Mouse (Mus musculus): ENCODE measurements around the gene Dock6. TPM values are rescaled to one million over a fixed set of nuclear protein-coding genes. Genes with fewer than 3 reads are reported as not detected.
"Not testable (repeated sequence)": the region's sequence is repeated elsewhere in the genome, so short reads cannot be mapped to it uniquely, and the experiment has no call there.

Gene Dock6
- polyA plus RNA-seq, 1 experiment from 2014 or later = 24.7 TPM

DNA sequence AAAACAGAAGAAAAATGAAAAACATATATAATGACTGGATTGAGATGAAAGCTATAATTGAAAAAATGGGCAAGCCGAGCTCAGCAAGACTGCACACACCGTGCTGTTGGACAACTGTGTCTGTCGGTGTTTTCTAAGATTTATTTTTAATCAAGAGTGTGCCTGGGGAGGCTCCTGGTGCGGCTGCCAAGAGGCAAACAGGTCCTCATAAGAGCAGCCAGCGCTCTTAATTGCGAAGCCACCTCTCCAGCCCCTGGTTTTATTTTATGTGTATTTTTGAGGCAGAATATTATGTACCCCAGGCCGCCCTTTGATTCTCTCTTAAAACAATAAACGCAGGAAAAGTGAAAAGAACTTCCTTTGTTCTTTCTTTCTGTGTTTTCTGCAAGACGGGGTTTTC is 64.2 kb downstream of the Dock6 start:
- Histone ChIP-seq H3K27me3 (ENCODE audit: control insufficient read depth, insufficient read depth, low read length) (no peaks in the 10 kb centered on the region), H3K4me3 (ENCODE audit: low read depth, low read length) (no peak overlapping the region), H3K36me3 (ENCODE audit: control insufficient read depth, insufficient read depth, low read length) (no peaks in the 10 kb centered on the region), H3K9ac (ENCODE audit: low read length) (no peak overlapping the region), H3K27ac (ENCODE audit: low read depth, low read length) (no peak overlapping the region), H3K4me1 (ENCODE audit: control insufficient read depth, insufficient read depth, low read length) (no peaks in the 10 kb centered on the region), H3K9me3 (ENCODE audit: control insufficient read depth, low read length) (no peaks in the 10 kb centered on the region), H3K4me2 (ENCODE audit: low read depth) (no peak overlapping the region)
- ATAC-seq (ENCODE audit: insufficient read depth, low FRiP score, low TSS enrichment) = no peak
- WGBS = 79% methylated on average over 9 of the region's 9 CpGs
- DNase-seq (ENCODE audit: low spot score) = no peak

GRCm38 (mm10) chr9:21787654-21788053 is 64.8 kb downstream of the Dock6 start:
- H3K9ac ChIP-seq (ENCODE audit: low read length) = no peak overlapping the region
- WGBS = 81% methylated on average over 5 of the region's 5 CpGs
- H3K4me3 ChIP-seq (ENCODE audit: low read depth, low read length) = no peak overlapping the region
- ATAC-seq (ENCODE audit: insufficient read depth, low FRiP score, low TSS enrichment) (no peak), DNase-seq (ENCODE audit: low spot score) (no peak)
- no peaks in the 10 kb centered on the region for H3K36me3 ChIP-seq (ENCODE audit: control insufficient read depth, insufficient read depth, low read length)
- H3K4me1 ChIP-seq (ENCODE audit: control insufficient read depth, insufficient read depth, low read length) = no peaks in the 10 kb centered on the region
- H3K9me3 ChIP-seq (ENCODE audit: control insufficient read depth, low read length) = no peaks in the 10 kb centered on the region
- no peak overlapping the region for H3K27ac ChIP-seq (ENCODE audit: low read depth, low read length)
- H3K27me3 ChIP-seq (ENCODE audit: control insufficient read depth, insufficient read depth, low read length) = no peaks in the 10 kb centered on the region
- H3K4me2 ChIP-seq (ENCODE audit: low read depth) = no peak overlapping the region

GRCm38 (mm10) chr9:21786906-21787305 is 65.5 kb downstream of the Dock6 start:
- Histone ChIP-seq H3K9me3 (ENCODE audit: control insufficient read depth, low read length) (no peaks in the 10 kb centered on the region), H3K27ac (ENCODE audit: low read depth, low read length) (0 out of 2 replicates have a peak overlapping the region, but pooled peaks have one; percentile 39), H3K36me3 (ENCODE audit: control insufficient read depth, insufficient read depth, low read length) (no peaks in the 10 kb centered on the region), H3K4me2 (ENCODE audit: low read depth) (no peak overlapping the region), H3K4me1 (ENCODE audit: control insufficient read depth, insufficient read depth, low read length) (no peaks in the 10 kb centered on the region), H3K4me3 (ENCODE audit: low read depth, low read length) (no peak overlapping the region), H3K27me3 (ENCODE audit: control insufficient read depth, insufficient read depth, low read length) (no peaks in the 10 kb centered on the region), H3K9ac (ENCODE audit: low read length) (no peak overlapping the region)
- ATAC-seq (ENCODE audit: insufficient read depth, low FRiP score, low TSS enrichment) = no peak
- DNase-seq (ENCODE audit: low spot score) = peak; percentile 68
- 11% methylated on average over 6 of the region's 6 CpGs for WGBS

DNA sequence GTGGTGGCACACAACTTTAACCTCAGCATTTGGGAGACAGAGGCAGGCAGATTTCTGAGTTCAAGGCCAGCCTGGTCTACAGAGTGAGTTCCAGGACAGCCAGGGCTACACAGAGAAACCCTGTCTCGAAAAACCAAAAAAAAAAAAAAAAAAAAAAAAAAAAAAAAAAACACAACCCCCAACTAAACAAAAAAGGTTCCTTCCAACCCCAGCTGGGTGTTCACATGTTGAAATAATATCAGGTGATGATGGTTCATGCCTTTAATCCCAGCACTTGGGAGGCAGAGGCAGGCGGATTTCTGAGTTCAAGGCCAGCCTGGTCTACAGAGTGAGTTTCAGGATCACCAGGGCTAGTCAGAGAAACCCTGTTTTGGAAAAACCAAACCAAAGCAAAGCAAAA is 66.1 kb downstream of the Dock6 start:
- not testable (repeated sequence) for H3K36me3 ChIP-seq (ENCODE audit: control insufficient read depth, insufficient read depth, low read length); H3K4me2 ChIP-seq (ENCODE audit: low read depth); DNase-seq (ENCODE audit: low spot score); H3K4me1 ChIP-seq (ENCODE audit: control insufficient read depth, insufficient read depth, low read length); ATAC-seq (ENCODE audit: insufficient read depth, low FRiP score, low TSS enrichment); H3K27ac ChIP-seq (ENCODE audit: low read depth, low read length); H3K4me3 ChIP-seq (ENCODE audit: low read depth, low read length); H3K27me3 ChIP-seq (ENCODE audit: control insufficient read depth, insufficient read depth, low read length); H3K9ac ChIP-seq (ENCODE audit: low read length); H3K9me3 ChIP-seq (ENCODE audit: control insufficient read depth, low read length)
- WGBS = 84% methylated on average over 1 of the region's 2 CpGs

GRCm38 (mm10) chr9:21784517-21785307 is 67.7 kb downstream of the Dock6 start:
- WGBS = 91% methylated on average over 7 of the region's 7 CpGs
- DNase-seq (ENCODE audit: low spot score) (no peak), ATAC-seq (ENCODE audit: insufficient read depth, low FRiP score, low TSS enrichment) (no peak)
- no peaks in the 10 kb centered on the region for H3K4me1 ChIP-seq (ENCODE audit: control insufficient read depth, insufficient read depth, low read length)
- H3K27ac ChIP-seq (ENCODE audit: low read depth, low read length) = no peak overlapping the region
- no peak overlapping the region for H3K4me3 ChIP-seq (ENCODE audit: low read depth, low read length)
- peaks cover 2% of the 10 kb centered on the region for H3K36me3 ChIP-seq (ENCODE audit: control insufficient read depth, insufficient read depth, low read length)
- no peak overlapping the region for H3K9ac ChIP-seq (ENCODE audit: low read length)
- no peaks in the 10 kb centered on the region for H3K9me3 ChIP-seq (ENCODE audit: control insufficient read depth, low read length)
- H3K4me2 ChIP-seq (ENCODE audit: low read depth) = no peak overlapping the region
- H3K27me3 ChIP-seq (ENCODE audit: control insufficient read depth, insufficient read depth, low read length) = no peaks in the 10 kb centered on the region

- peaks cover 14% of the 10 kb centered on the region for H3K36me3 ChIP-seq (ENCODE audit: control insufficient read depth, insufficient read depth, low read length)
- H3K27ac ChIP-seq (ENCODE audit: low read depth, low read length) = no peak overlapping the region
- no peak overlapping the region for H3K4me2 ChIP-seq (ENCODE audit: low read depth)
- no peak for DNase-seq (ENCODE audit: low spot score)
- H3K9me3 ChIP-seq (ENCODE audit: control insufficient read depth, low read length) = no peaks in the 10 kb centered on the region
- no peaks in the 10 kb centered on the region for H3K27me3 ChIP-seq (ENCODE audit: control insufficient read depth, insufficient read depth, low read length)
- no peak for ATAC-seq (ENCODE audit: insufficient read depth, low FRiP score, low TSS enrichment)
- H3K4me3 ChIP-seq (ENCODE audit: low read depth, low read length) = no peak overlapping the region
- H3K4me1 ChIP-seq (ENCODE audit: control insufficient read depth, insufficient read depth, low read length) = no peaks in the 10 kb centered on the region
- WGBS = 79% methylated on average over 15 of the region's 15 CpGs
- H3K9ac ChIP-seq (ENCODE audit: low read length) = no peak overlapping the region
Measured at GRCm38 (mm10) chr9:21781657-21782468, 70.6 kb downstream of the Dock6 start.

GRCm38 (mm10) chr9:21777726-21778125 is 74.7 kb downstream of the Dock6 start:
- 87% methylated on average over 3 of the region's 3 CpGs for WGBS
- Histone ChIP-seq H3K9ac (ENCODE audit: low read length) (no peak overlapping the region), H3K27ac (ENCODE audit: low read depth, low read length) (no peak overlapping the region), H3K36me3 (ENCODE audit: control insufficient read depth, insufficient read depth, low read length) (peaks cover 14% of the 10 kb centered on the region), H3K4me1 (ENCODE audit: control insufficient read depth, insufficient read depth, low read length) (no peaks in the 10 kb centered on the region), H3K4me3 (ENCODE audit: low read depth, low read length) (no peak overlapping the region), H3K9me3 (ENCODE audit: control insufficient read depth, low read length) (no peaks in the 10 kb centered on the region), H3K4me2 (ENCODE audit: low read depth) (no peak overlapping the region), H3K27me3 (ENCODE audit: control insufficient read depth, insufficient read depth, low read length) (no peaks in the 10 kb centered on the region)
- ATAC-seq (ENCODE audit: insufficient read depth, low FRiP score, low TSS enrichment) (no peak), DNase-seq (ENCODE audit: low spot score) (no peak)

- DNase-seq (ENCODE audit: low spot score) (no peak), ATAC-seq (ENCODE audit: insufficient read depth, low FRiP score, low TSS enrichment) (no peak)
- H3K4me3 ChIP-seq (ENCODE audit: low read depth, low read length) = no peak overlapping the region
- H3K36me3 ChIP-seq (ENCODE audit: control insufficient read depth, insufficient read depth, low read length) = peaks cover 9% of the 10 kb centered on the region
- no peaks in the 10 kb centered on the region for H3K4me1 ChIP-seq (ENCODE audit: control insufficient read depth, insufficient read depth, low read length)
- no peaks in the 10 kb centered on the region for H3K9me3 ChIP-seq (ENCODE audit: control insufficient read depth, low read length)
- no peak overlapping the region for H3K9ac ChIP-seq (ENCODE audit: low read length)
- H3K27ac ChIP-seq (ENCODE audit: low read depth, low read length) = no peak overlapping the region
- no peak overlapping the region for H3K4me2 ChIP-seq (ENCODE audit: low read depth)
- no peaks in the 10 kb centered on the region for H3K27me3 ChIP-seq (ENCODE audit: control insufficient read depth, insufficient read depth, low read length)
- WGBS = 93% methylated on average over 16 of the region's 16 CpGs
Measured at GRCm38 (mm10) chr9:21774353-21774752, 78.1 kb downstream of the Dock6 start.
